Mouse (Mus musculus) spleen, adult 2 months (tissue): ENCODE measurements around the gene Perm1. TPM values are rescaled to one million over a fixed set of nuclear protein-coding genes. Genes with fewer than 3 reads are reported as not detected.

Experiments
- DNase-seq, 2 experiments: peaks; one replicate each; pipeline versions ENCODE4 v3.0.0 to v3.0.0-alpha.2; 2012 to 2021; ENCODE audit warnings: low spot score in 2 of 2, low read depth in 1 of 2
- H3K27ac ChIP-seq: fragments of 200-500 bp; 2 replicates; pipeline ENCODE4 v1.5.1; 2012; ENCODE audit warnings: low read length, inconsistent platforms; ENCODE audit not compliant: insufficient read depth
- H3K27me3 ChIP-seq: fragments of 200-500 bp; 2 replicates; pipeline ENCODE4 v1.6.1; 2012; ENCODE audit warnings: mild to moderate bottlenecking, moderate library complexity, low read length, inconsistent platforms; ENCODE audit not compliant: control insufficient read depth, insufficient read depth
- H3K36me3 ChIP-seq: fragments of 200-500 bp; 2 replicates; pipeline ENCODE4 v1.6.1; 2012; ENCODE audit warnings: mild to moderate bottlenecking, low read length, inconsistent platforms; ENCODE audit not compliant: control insufficient read depth, insufficient read depth
- H3K4me1 ChIP-seq: fragments of 200-500 bp; 2 replicates; pipeline ENCODE4 v1.6.1; 2011; ENCODE audit warnings: inconsistent platforms; ENCODE audit not compliant: control insufficient read depth, insufficient read depth, insufficient read length
- H3K4me3 ChIP-seq: fragments of 200-500 bp; 2 replicates; pipeline ENCODE4 v1.5.1; 2011; ENCODE audit warnings: mild to moderate bottlenecking, inconsistent platforms; ENCODE audit not compliant: insufficient read depth, insufficient read length; ENCODE audit errors: extremely low read depth
- CTCF ChIP-seq: fragments of 200-500 bp; IDR thresholded peaks from 2 replicates; pipeline ENCODE4 v1.5.1; 2011; ENCODE audit warnings: mild to moderate bottlenecking, inconsistent platforms; ENCODE audit not compliant: insufficient read depth, insufficient read length, insufficient replicate concordance; ENCODE audit errors: extremely low read depth
- POLR2A ChIP-seq: fragments of 200-500 bp; IDR thresholded peaks from 2 replicates; pipeline ENCODE4 v1.6.1; 2011; ENCODE audit warnings: low read depth, low read length, inconsistent platforms
- WGBS: fragments of 180-500 bp; shearing (Covaris S2); methylation state at CpG from one replicate; pipeline ENCODE4 v1.1.7; 2018; 5-methylcytosine and 5-hydroxymethylcytosine counted together
- polyA plus RNA-seq: library from polyadenylated mRNA; depleted of rRNA; stranded (reverse); fragments of >200 nt; gene quantifications from 2 replicates; pipeline ENCODE4 v1.2.3, GENCODE M21; 2012

The Perm1 gene
- polyA plus RNA-seq, 1 experiment = 1.0 TPM

DNA sequence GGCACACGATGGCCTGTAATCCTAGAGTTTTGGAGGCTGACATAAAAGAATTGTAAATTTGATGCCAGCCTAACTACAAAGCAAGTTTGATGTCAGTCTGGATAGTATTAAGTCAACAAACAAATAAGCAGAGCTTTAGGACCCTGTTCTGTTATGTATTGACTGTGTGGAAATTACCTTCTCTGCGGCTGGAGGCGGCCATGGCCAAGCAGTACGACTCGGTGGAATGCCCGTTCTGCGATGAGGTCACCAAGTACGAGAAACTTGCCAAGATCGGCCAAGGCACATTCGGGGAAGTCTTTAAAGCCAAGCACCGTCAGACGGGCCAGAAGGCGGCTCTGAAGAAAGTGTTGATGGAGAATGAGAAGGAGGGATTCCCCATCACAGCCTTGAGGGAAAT lies 2.5 kb upstream of the Perm1 start:
- Histone ChIP-seq H3K4me1 (peaks cover 3% of the 10 kb centered on the region; the same call in 1 of the 2 replicates), H3K27ac (no peak overlapping the region), H3K27me3 (no peaks in the 10 kb centered on the region), H3K36me3 (no peaks in the 10 kb centered on the region), H3K4me3 (no peak overlapping the region)
- no peak for DNase-seq
- 96% methylated on average over 13 of the region's 13 CpGs for WGBS
- TF ChIP-seq CTCF (no peak), POLR2A (no peak)

DNA sequence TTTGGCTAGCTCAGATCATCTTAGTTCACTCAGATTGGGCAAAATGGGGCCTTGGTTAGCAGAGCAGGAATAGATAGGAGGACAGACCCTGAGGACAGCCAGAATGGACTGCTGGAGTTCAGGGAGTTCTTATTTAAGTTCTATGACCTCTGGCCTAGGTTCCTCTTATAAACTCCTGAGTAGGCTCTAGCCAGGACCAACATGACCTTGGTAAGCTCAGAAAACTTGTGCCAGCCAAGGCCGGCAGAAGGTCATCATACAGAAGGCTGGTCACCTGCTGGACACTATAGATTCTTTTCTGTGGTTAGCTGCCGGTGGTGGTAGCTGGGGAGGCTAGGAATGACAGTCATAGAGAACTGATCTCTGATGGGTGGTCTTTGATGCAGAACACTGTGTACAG lies 528 bp downstream of the Perm1 start:
- Histone ChIP-seq H3K4me1 (peaks cover 3% of the 10 kb centered on the region; the same call in 1 of the 2 replicates), H3K27me3 (no peaks in the 10 kb centered on the region), H3K4me3 (no peak overlapping the region), H3K36me3 (no peaks in the 10 kb centered on the region), H3K27ac (no peak overlapping the region)
- TF ChIP-seq CTCF = no peak
- no peak for TF ChIP-seq POLR2A
- 88% methylated on average over 2 of the region's 2 CpGs for WGBS
- no peak for DNase-seq

DNA sequence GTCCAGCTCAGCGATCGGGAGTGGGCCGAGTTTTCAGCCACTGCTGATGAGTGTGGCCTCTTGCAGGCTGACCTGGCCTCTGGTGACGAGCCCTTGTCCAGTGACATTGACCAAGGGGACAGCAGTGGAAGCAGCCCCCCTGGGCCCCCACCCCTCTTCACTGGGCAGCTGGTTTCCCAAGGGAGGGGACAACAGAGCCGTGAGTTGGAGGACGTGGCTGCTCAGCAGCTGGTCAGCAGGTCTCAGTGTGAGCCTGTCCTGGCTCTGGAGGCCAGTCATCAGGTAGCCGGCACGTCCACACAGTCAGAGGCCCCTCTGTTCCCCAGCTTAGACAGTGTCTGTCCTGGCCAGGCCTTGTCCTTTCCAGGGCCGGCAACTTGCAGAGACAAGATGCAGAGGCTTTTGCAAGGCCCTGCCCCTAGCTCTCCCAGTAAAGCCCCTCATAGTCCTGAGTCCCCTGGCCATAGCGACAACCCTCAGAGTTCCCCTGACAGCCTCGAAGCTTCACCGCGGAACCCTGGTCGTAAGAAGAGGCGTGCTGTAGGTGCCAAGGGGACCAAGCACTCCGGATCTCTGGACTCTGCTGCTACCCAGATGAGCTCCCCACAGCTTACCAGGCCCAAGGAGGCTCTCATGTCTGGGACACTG lies 1.5 kb downstream of the Perm1 start:
- 92% methylated on average over 16 of the region's 16 CpGs for WGBS
- no peak for TF ChIP-seq CTCF
- TF ChIP-seq POLR2A = no peak
- no peak for DNase-seq
- Histone ChIP-seq H3K4me1 (peaks cover 3% of the 10 kb centered on the region; the same call in 1 of the 2 replicates), H3K4me3 (no peak overlapping the region), H3K36me3 (no peaks in the 10 kb centered on the region), H3K27ac (no peak overlapping the region), H3K27me3 (no peaks in the 10 kb centered on the region)

DNA sequence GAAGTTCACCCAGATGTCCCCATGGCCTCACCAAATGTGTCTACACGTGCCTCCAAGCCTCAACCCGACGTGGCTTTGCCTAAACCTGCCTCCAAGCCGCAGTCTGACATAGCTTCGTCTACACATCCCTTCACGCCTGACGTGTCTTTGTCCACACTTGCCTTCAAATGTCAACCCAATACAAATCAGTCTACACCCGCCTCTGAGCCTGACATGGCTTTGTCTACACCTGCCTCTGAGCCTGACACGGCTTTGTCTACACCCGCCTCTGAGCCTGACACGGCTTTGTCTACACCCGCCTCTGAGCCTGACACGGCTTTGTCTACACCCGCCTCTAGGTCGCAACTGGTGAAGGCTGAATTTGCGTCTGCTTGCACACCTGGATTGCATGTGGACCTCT lies 2.2 kb downstream of the Perm1 start:
- Histone ChIP-seq H3K4me3 (no peak overlapping the region), H3K4me1 (peaks cover 3% of the 10 kb centered on the region; the same call in 1 of the 2 replicates), H3K27me3 (no peaks in the 10 kb centered on the region), H3K36me3 (no peaks in the 10 kb centered on the region), H3K27ac (no peak overlapping the region)
- TF ChIP-seq CTCF (no peak), POLR2A (no peak)
- 86% methylated on average over 16 of the region's 16 CpGs for WGBS
- no peak for DNase-seq

DNA sequence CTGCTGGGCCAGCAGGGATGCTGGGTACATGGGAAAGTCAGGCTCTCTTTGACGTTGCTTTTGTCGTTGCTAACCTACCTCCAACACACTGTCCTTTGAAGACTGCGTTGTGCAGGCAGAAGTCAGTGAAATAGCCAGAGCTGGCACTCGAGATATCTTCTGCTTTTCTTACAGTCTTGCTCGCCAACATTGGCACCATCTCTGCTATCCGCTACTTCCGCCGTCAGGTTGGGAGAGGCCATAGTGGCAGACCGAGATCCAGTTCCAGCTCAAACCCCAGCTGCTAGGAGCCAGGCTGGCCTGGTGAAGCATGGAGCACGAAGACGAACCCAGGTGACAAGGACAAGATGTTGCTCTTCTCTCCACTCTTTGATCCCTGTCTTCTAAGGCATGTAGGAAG lies 4.3 kb downstream of the Perm1 start:
- no peaks in the 10 kb centered on the region for H3K27me3 ChIP-seq
- H3K4me1 ChIP-seq = peaks cover 3% of the 10 kb centered on the region; the same call in 1 of the 2 replicates
- whole genome bisulfite sequencing = 89% methylated on average over 11 of the region's 11 CpGs
- no peak for DNase-seq
- TF ChIP-seq CTCF (no peak), POLR2A (no peak)
- H3K4me3 ChIP-seq = no peak overlapping the region
- H3K27ac ChIP-seq = no peak overlapping the region
- H3K36me3 ChIP-seq = no peaks in the 10 kb centered on the region

DNA sequence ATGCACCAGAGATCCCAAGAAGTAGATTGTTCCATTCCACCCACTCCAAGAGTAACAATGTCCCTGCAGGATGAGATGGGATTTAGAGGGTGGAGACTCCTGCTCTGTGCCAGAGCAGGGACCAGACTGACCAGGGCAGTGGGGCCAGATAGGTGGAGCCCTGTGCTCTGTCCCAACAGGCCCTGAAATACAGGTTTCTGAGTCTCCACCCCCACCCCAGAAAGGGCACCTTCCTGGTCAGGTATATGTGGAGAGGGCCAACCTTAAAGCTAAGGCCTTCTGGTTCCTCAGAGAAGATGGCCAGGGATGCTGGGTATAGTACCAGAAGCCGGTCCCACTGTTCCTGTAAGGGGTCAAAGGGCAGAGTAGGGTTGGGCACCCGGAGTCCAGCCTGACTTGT lies 8.6 kb downstream of the Perm1 start:
- no peak for DNase-seq
- 93% methylated on average over 2 of the region's 2 CpGs for WGBS
- TF ChIP-seq POLR2A = no peak
- TF ChIP-seq CTCF = no peak
- Histone ChIP-seq H3K4me1 (no peaks in the 10 kb centered on the region), H3K4me3 (no peak overlapping the region), H3K36me3 (peaks cover under 1% of the 10 kb centered on the region; the same call in 1 of the 2 replicates), H3K27ac (no peak overlapping the region), H3K27me3 (no peaks in the 10 kb centered on the region)

GRCm38 (mm10) chr4:156227752-156228392 lies 12.2 kb downstream of the Perm1 start:
- no peak for DNase-seq
- H3K36me3 ChIP-seq = peaks cover 19% of the 10 kb centered on the region
- H3K4me1 ChIP-seq = no peaks in the 10 kb centered on the region
- no peak overlapping the region for H3K4me3 ChIP-seq
- WGBS = 77% methylated on average over 18 of the region's 18 CpGs
- H3K27me3 ChIP-seq = no peaks in the 10 kb centered on the region
- no peak for TF ChIP-seq POLR2A
- TF ChIP-seq CTCF = no peak
- no peak overlapping the region for H3K27ac ChIP-seq
